Mouse (Mus musculus) bone marrow macrophage, adult 2 months (primary cell): Measurements from ENCODE around the gene Gabrr2. TPM values are rescaled to one million over a fixed set of nuclear protein-coding genes. Genes with fewer than 3 reads are reported as not detected.

Experiments used
- H3K27ac ChIP-seq: 2 replicates; pipeline ENCODE4 v1.5.1; 2012; ENCODE audit warnings: low read depth, low read length; ENCODE audit not compliant: insufficient read depth
- H3K4me1 ChIP-seq: 2 replicates; pipeline ENCODE4 v1.6.1; 2012; ENCODE audit warnings: low read length; ENCODE audit not compliant: control insufficient read depth, insufficient read depth
- H3K4me3 ChIP-seq: 2 replicates; pipeline ENCODE4 v1.5.1; 2012; ENCODE audit warnings: mild to moderate bottlenecking, low read length, moderate library complexity; ENCODE audit not compliant: insufficient read depth
- CTCF ChIP-seq: IDR thresholded peaks from 2 replicates; pipeline ENCODE4 v1.5.1; 2012; ENCODE audit warnings: low read depth, mild to moderate bottlenecking, low read length, moderate library complexity
- POLR2A ChIP-seq: IDR thresholded peaks from 2 replicates; pipeline ENCODE4 v1.6.1; 2012; ENCODE audit warnings: mild to moderate bottlenecking, low read depth, low read length, borderline replicate concordance
- polyA plus RNA-seq: library from polyadenylated mRNA; stranded (reverse); fragments of >200 nt; gene quantifications from 2 replicates; pipeline ENCODE4 v1.2.4, GENCODE M21; 2012; ENCODE audit not compliant: missing spikeins, insufficient read depth, insufficient read length

Gabrr2 gene
- polyA plus RNA-seq: 0.31 TPM in 1 of 2 replicates, not detected in the other

GRCm38 (mm10) chr4:33062981-33063380 is at the start of gene Gabrr2:
Gene Gabrr2, plus strand, starts transcription at chr4:33062999.
- Histone ChIP-seq H3K27ac (no peak within 1 kb of the TSS), H3K4me3 (no peak within 1 kb of the TSS), H3K4me1 (peaks cover 2% of the 10 kb centered on the region; the same call in 1 of the 2 replicates)
- TF ChIP-seq CTCF: no peak
- no peak for TF ChIP-seq POLR2A

- Histone ChIP-seq H3K27ac (no peak overlapping the region), H3K4me3 (no peak overlapping the region), H3K4me1 (no peaks in the 10 kb centered on the region)
- TF ChIP-seq POLR2A (no peak), CTCF (peak; percentile 86)
These were observed 44.3 kb upstream of the Gabrr2 start for GRCm38 (mm10) chr4:33018361-33018999.

GRCm38 (mm10) chr4:33024420-33024819 is 38.4 kb upstream of the Gabrr2 start:
- H3K4me3 ChIP-seq: no peak overlapping the region
- H3K4me1 ChIP-seq: no peaks in the 10 kb centered on the region
- H3K27ac ChIP-seq: no peak overlapping the region
- TF ChIP-seq CTCF: no peak
- no peak for TF ChIP-seq POLR2A

- H3K4me1 ChIP-seq: peaks cover 15% of the 10 kb centered on the region
- H3K27ac ChIP-seq: no peak overlapping the region
- no peak for TF ChIP-seq POLR2A
- no peak for TF ChIP-seq CTCF
- no peak overlapping the region for H3K4me3 ChIP-seq
These were observed 33.7 kb upstream of the Gabrr2 start for GRCm38 (mm10) chr4:33029104-33029503.

GRCm38 (mm10) chr4:33030264-33031194 is 32.3 kb upstream of the Gabrr2 start:
- no peak for TF ChIP-seq POLR2A
- TF ChIP-seq CTCF: no peak

GRCm38 (mm10) chr4:33031195-33031960 is 31.4 kb upstream of the Gabrr2 start, which contains the start of gene Ube2j1:
Gene Ube2j1, plus strand, starts transcription at chr4:33031416.
- peak within 1 kb of the TSS; percentile 41 for H3K27ac ChIP-seq
- H3K4me1 ChIP-seq: peaks cover 15% of the 10 kb centered on the region
- TF ChIP-seq CTCF (no peak), POLR2A (no peak)
- H3K4me3 ChIP-seq: peak within 1 kb of the TSS; percentile 82

More at GRCm38 (mm10) chr4:33030264-33031194, 32.3 kb upstream of the Gabrr2 start:
- peak overlapping the region; percentile 82 for H3K4me3 ChIP-seq
- H3K27ac ChIP-seq: peak overlapping the region; percentile 41
- peaks cover 15% of the 10 kb centered on the region for H3K4me1 ChIP-seq

- Histone ChIP-seq H3K4me1 (peaks cover 15% of the 10 kb centered on the region), H3K4me3 (peak overlapping the region; percentile 82), H3K27ac (no peak overlapping the region)
- TF ChIP-seq CTCF: no peak
- no peak for TF ChIP-seq POLR2A
These were observed 30.8 kb upstream of the Gabrr2 start for GRCm38 (mm10) chr4:33032045-33032444.

- Histone ChIP-seq H3K4me3 (no peak overlapping the region), H3K4me1 (peaks cover 15% of the 10 kb centered on the region), H3K27ac (no peak overlapping the region)
- no peak for TF ChIP-seq POLR2A
- no peak for TF ChIP-seq CTCF
These were observed 29.3 kb upstream of the Gabrr2 start for GRCm38 (mm10) chr4:33033515-33033914.

- TF ChIP-seq POLR2A: no peak
- TF ChIP-seq CTCF: no peak
- Histone ChIP-seq H3K4me3 (no peak overlapping the region), H3K27ac (no peak overlapping the region), H3K4me1 (peaks cover 10% of the 10 kb centered on the region)
These were observed 23.0 kb upstream of the Gabrr2 start for GRCm38 (mm10) chr4:33039826-33040225.
